Mouse (Mus musculus) cerebellum, postnatal 10 days (tissue): ENCODE measurements at regions not wholly inside any gene's neighbourhood (a gene's known extent, or its start where the extent isn't known, plus 50 kb on each side); places are given as distances from the start of the nearest gene placed in this dataset.

Source experiments
- DNase-seq, 2 experiments: peaks; one replicate each; pipeline ENCODE4 v3.0.0; 2021; ENCODE audit warnings: mixed read lengths in 2 of 2

GRCm38 (mm10) chr13:117152655-117153054 lies 55.7 kb upstream of the Emb start:
- no peak for DNase-seq

DNA sequence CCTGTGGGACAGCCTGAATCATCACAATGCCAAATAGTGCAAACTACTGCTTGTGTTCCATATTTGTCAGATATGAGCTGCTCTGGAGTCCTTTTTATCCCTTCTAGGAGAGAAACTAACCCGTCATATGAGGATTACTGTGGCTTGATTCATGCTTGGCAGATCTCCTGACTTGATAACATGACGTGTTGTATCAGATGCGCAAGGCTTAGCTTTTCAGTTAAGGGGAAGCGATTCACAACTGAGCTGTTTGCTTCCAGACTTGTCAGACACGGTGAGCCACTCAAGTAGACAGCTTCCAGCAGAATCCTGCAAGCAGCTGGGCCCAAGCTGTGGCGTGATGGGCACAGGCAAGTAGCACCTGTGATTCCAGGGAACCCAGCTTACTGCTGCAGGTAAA lies 64.5 kb upstream of the Emb start:
- peak; percentile 34 to 47 for DNase-seq

DNA sequence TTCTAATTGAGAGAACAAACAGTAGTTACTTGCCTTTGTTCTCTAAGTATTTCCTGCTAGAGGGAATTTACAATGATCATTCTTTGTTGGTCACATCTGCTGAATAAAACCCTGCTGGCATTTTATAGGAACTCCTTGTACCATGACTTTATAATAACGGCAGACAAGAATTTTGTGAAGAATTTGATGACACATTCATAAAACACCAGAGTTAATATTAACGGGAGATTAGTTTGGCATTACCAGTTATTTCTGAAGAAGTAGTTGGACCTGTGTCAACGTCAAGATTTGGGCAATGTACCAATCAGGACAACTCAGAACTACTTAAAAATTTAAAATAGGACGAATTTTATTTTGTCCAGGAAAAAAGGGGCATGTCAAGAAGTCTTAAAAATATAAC lies 65.1 kb upstream of the Emb start:
- peak in 1 of 2 experiments; percentile 9 for DNase-seq

- DNase-seq: no peak
Observed at GRCm38 (mm10) chr13:117134352-117134751, 74.0 kb upstream of the Emb start.

DNA sequence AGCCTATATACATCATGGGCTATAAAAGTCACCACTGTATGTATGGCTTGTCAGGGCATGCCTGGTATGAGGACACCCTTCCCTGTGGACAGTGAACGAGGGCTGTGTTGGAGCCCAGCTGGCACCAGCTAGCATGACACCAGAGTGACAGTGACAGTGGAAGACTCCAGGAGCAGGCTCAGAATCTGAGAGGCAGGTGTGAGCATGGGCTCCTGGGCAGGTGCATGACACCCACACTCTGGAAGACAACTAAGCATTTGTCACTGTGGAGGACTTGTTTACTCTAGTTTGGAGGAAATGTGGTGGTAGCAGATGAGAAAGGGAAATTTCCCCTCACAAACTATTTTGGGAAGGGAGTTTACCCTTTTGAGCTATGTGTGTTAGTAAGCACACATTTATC lies 76.2 kb upstream of the Emb start:
- no peak for DNase-seq

- DNase-seq: no peak
Observed at GRCm38 (mm10) chr13:117127813-117128549, 80.4 kb upstream of the Emb start.

- DNase-seq: no peak
Observed at GRCm38 (mm10) chr13:117127116-117127728, 81.1 kb upstream of the Emb start.

DNA sequence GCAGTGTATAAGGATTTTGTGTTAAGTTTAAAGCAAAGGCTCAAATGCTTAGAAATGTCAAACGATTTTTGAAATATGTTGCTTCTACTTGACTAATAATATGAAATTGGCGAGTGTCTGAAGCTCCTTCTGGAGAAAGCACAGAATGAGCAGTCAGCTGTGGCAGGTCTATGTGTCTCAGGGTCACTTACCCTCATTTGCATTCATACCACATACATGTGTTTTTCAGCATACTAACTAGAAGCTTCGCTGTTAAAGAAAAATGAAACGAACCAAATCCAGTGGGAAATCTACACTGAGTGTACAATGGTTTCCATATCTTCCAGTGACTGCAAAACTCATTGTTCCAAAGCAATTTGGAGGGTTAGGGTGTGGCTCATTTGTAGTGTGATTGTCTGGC lies 88.7 kb upstream of the Emb start:
- no peak for DNase-seq

- DNase-seq: no peak
Observed at GRCm38 (mm10) chr13:117114797-117115196, 89.5 kb upstream of the Parp8 start.

DNA sequence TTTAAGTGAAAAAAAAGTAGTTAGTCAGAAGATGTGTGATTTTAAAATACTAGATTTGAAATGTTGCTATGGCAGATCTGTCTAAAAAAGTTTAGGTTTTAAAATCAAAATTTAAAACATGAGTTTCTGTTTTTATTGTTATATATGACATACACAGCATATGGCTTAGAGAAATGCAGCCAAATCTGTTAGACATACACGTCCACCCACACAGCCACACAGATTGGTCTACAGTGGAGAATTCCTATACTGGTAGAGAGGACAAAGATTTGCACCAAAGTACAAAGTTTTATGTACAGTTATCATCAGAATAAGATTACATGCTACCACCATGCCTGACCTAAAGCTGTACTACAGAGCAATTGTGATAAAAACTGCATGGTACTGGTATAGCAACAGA lies 87.1 kb upstream of the Parp8 start:
- DNase-seq: no peak

DNA sequence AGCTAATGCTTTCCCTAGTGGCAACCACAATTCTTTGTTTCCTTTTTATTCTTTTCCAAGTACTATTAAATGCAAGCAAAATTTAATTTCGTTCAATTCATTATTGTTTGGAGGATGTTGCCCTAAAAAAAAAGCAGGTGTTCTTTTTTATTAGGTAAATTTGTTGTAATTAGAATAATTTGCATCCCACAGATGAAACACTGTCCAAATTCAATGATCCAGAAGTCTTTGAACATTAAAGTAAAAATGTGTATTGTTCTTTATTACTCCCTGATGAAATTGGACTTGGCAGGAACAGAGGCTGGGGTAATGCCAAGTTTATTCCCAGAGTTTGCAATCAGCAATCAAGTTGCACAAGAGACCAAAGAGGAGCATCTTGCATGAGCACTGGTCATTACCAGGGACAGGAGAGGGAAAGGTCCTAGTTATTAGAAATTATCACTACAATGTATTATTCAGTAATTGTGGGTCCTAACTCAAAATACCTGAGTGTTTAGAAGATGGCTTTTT lies 79.9 kb upstream of the Parp8 start:
- peak; percentile 3 to 13 for DNase-seq

GRCm38 (mm10) chr13:117094773-117095172 lies 69.4 kb upstream of the Parp8 start:
- no peak for DNase-seq

GRCm38 (mm10) chr13:117088629-117089028 lies 63.3 kb upstream of the Parp8 start:
- DNase-seq: no peak

- no peak for DNase-seq
Observed at GRCm38 (mm10) chr13:117082758-117083157, 57.4 kb upstream of the Parp8 start.

- DNase-seq: peak; percentile 24 to 26
Observed at GRCm38 (mm10) chr13:117079316-117079715, 54.0 kb upstream of the Parp8 start.
